Mouse (Mus musculus) R1 (cell line): ENCODE measurements at regions not wholly inside any gene's neighbourhood (a gene's known extent, or its start where the extent isn't known, plus 50 kb on each side); places are given as distances from the start of the nearest gene placed in this dataset.
A peak's percentile ranks its signal among the peaks of the same experiment; 100 is the strongest.

Source experiments
- DNase-seq: peaks from one replicate; pipeline ENCODE4 v3.0.0-alpha.2; 2018; ENCODE audit warnings: low read depth, low spot score

GRCm38 (mm10) chr12:110026033-110026750 is 252.7 kb upstream of the Dio3 start:
- no peak for DNase-seq

GRCm38 (mm10) chr12:110027345-110027744 is 251.5 kb upstream of the Dio3 start:
- no peak for DNase-seq

GRCm38 (mm10) chr12:110027976-110028375 is 250.9 kb upstream of the Dio3 start:
- DNase-seq, result no peak

- no peak for DNase-seq
These were observed 250.2 kb upstream of the Dio3 start for GRCm38 (mm10) chr12:110028646-110029045.

GRCm38 (mm10) chr12:110031326-110031725 is 247.5 kb upstream of the Dio3 start:
- DNase-seq, result peak; percentile 66

- no peak for DNase-seq
These were observed 243.7 kb upstream of the Dio3 start for GRCm38 (mm10) chr12:110035171-110035570.

- peak; percentile 20 for DNase-seq
These were observed 238.2 kb upstream of the Dio3 start for GRCm38 (mm10) chr12:110040682-110041081.

- no peak for DNase-seq
These were observed 237.1 kb upstream of the Dio3 start for GRCm38 (mm10) chr12:110041782-110042181.

- no peak for DNase-seq
These were observed 234.6 kb upstream of the Dio3 start for GRCm38 (mm10) chr12:110044266-110044665.

GRCm38 (mm10) chr12:110044721-110045120 is 234.1 kb upstream of the Dio3 start:
- DNase-seq, result no peak

- DNase-seq, result no peak
These were observed 233.0 kb upstream of the Dio3 start for GRCm38 (mm10) chr12:110045770-110046330.

GRCm38 (mm10) chr12:110046613-110047012 is 232.3 kb upstream of the Dio3 start:
- no peak for DNase-seq

GRCm38 (mm10) chr12:110047466-110048250 is 231.2 kb upstream of the Dio3 start:
- no peak for DNase-seq

GRCm38 (mm10) chr12:110049154-110049736 is 229.6 kb upstream of the Dio3 start:
- no peak for DNase-seq

- no peak for DNase-seq
These were observed 219.5 kb upstream of the Dio3 start for GRCm38 (mm10) chr12:110059321-110059720.

- no peak for DNase-seq
These were observed 216.9 kb upstream of the Dio3 start for GRCm38 (mm10) chr12:110061961-110062360.

GRCm38 (mm10) chr12:110063013-110063412 is 215.9 kb upstream of the Dio3 start:
- peak; percentile 56 for DNase-seq

GRCm38 (mm10) chr12:110066361-110066885 is 212.4 kb upstream of the Dio3 start:
- peak; percentile 25 for DNase-seq

- no peak for DNase-seq
These were observed 208.4 kb upstream of the Dio3 start for GRCm38 (mm10) chr12:110070506-110070905.

- DNase-seq, result no peak
These were observed 207.0 kb upstream of the Dio3 start for GRCm38 (mm10) chr12:110071823-110072222.

- DNase-seq, result peak; percentile 13
These were observed 203.9 kb upstream of the Dio3 start for GRCm38 (mm10) chr12:110074921-110075320.
